Mouse (Mus musculus) C2C12 (cell line): Measurements from ENCODE around the gene Cd300ld2. TPM values are rescaled to one million over a fixed set of nuclear protein-coding genes. Genes with fewer than 3 reads are reported as not detected.
A peak's percentile ranks its signal among the peaks of the same experiment; 100 is the strongest.

Experiments used
- H3K27me3 ChIP-seq: one replicate; pipeline ENCODE4 v1.6.1; 2011; ENCODE audit not compliant: control insufficient read depth, insufficient read depth, insufficient read length
- H3K36me3 ChIP-seq: one replicate; pipeline ENCODE4 v1.6.1; 2011; ENCODE audit not compliant: control insufficient read depth, insufficient read depth
- H3K4me3 ChIP-seq: one replicate; pipeline ENCODE4 v1.5.1; 2011; ENCODE audit warnings: mild to moderate bottlenecking, control low read depth; ENCODE audit not compliant: poor library complexity, insufficient read depth, severe bottlenecking
- H3K79me2 ChIP-seq: one replicate; pipeline ENCODE4 v1.6.1; 2011; ENCODE audit not compliant: control insufficient read depth, insufficient read depth
- H3K79me3 ChIP-seq: one replicate; pipeline ENCODE4 v1.6.1; 2011; ENCODE audit warnings: low read depth, control low read depth
- H3ac ChIP-seq: one replicate; pipeline ENCODE3; 2011; ENCODE audit warnings: low read depth; ENCODE audit not compliant: control insufficient read depth, insufficient read length
- CEBPB ChIP-seq: IDR thresholded peaks from one replicate; pipeline ENCODE4 v1.6.1; 2011; ENCODE audit warnings: low read depth, mild to moderate bottlenecking, control low read depth, moderate library complexity
- CTCF ChIP-seq: IDR thresholded peaks from one replicate; pipeline ENCODE4 v1.5.1; 2011; ENCODE audit not compliant: control insufficient read depth, insufficient read depth, insufficient read length
- FOSL1 ChIP-seq: IDR thresholded peaks from one replicate; pipeline ENCODE4 v1.8.0; 2011; ENCODE audit warnings: mild to moderate bottlenecking, low read length; ENCODE audit not compliant: poor library complexity, insufficient read depth, severe bottlenecking
- MAX ChIP-seq: IDR thresholded peaks from one replicate; pipeline ENCODE4 v1.6.1; 2011; ENCODE audit warnings: mild to moderate bottlenecking, control low read depth
- MYOD1 ChIP-seq: IDR thresholded peaks from one replicate; pipeline ENCODE4 v1.6.1; 2011; ENCODE audit warnings: low read depth; ENCODE audit not compliant: control insufficient read depth, insufficient read length
- MYOG ChIP-seq: IDR thresholded peaks from one replicate; pipeline ENCODE4 v1.6.1; 2011; ENCODE audit not compliant: control insufficient read depth, insufficient read length; ENCODE audit errors: extremely low read depth
- USF1 ChIP-seq: IDR thresholded peaks from one replicate; pipeline ENCODE4 v1.6.1; 2011; ENCODE audit warnings: low read depth, mild to moderate bottlenecking, control low read depth, moderate library complexity
- polyA plus RNA-seq: library from polyadenylated mRNA; unstranded; fragments of >200 nt; fragmentation: generic; extraction: Trizol; gene quantifications from one replicate; pipeline ENCODE4 v1.2.1, GENCODE M21; 2012; ENCODE audit warnings: missing spikeins

Gene Cd300ld2
- polyA plus RNA-seq, 1 experiment = not detected

DNA sequence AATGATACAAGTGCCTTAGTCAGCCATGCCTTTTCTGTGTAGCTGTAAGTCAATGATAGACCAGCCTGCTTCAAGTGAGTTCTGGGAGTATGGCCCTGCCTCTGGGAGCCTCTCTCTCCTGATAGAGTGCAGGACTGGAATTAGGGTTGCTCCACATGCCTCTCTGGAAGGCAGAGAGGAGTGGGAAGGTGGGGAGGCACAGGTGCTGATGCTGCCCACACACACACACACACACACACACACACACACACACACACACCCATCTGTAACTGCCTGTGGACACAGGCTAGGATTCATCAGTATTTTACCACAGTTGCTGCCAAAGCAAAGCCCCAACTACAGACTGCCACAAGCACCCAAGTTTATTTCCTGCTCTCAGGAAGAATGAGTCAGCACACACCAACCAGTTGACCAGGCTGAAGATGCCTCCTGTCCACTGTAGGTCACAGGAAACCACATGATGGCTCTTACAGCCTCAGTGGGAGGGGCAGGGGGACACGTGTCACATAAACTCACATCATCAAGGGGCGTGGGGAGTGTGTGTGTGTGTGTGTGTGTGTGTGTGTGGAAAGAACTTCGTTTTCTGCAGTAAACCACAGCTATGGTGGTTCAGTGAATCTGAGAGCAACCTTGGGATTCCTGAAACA, 50.7 kb downstream of the Cd300ld2 start:
- TF ChIP-seq MAX (peak; percentile 38), USF1 (peak; percentile 75), MYOG (no peak)
- Histone ChIP-seq H3K27me3 (no peaks in the 10 kb centered on the region), H3ac (no peak overlapping the region), H3K36me3 (no peaks in the 10 kb centered on the region), H3K79me3 (no peaks in the 10 kb centered on the region), H3K4me3 (no peak overlapping the region), H3K79me2 (no peaks in the 10 kb centered on the region)

GRCm38 (mm10) chr11:114960369-114960768, 55.6 kb downstream of the Cd300ld2 start:
- Histone ChIP-seq H3K79me2 (no peaks in the 10 kb centered on the region), H3K79me3 (no peaks in the 10 kb centered on the region), H3K27me3 (no peaks in the 10 kb centered on the region), H3K36me3 (no peaks in the 10 kb centered on the region), H3K4me3 (no peak overlapping the region), H3ac (no peak overlapping the region)
- TF ChIP-seq MYOG = no peak
- no peak for TF ChIP-seq USF1
- no peak for TF ChIP-seq MYOD1
- TF ChIP-seq FOSL1 = no peak
- no peak for TF ChIP-seq CTCF
- no peak for TF ChIP-seq MAX
- TF ChIP-seq CEBPB = no peak

Other genes with a start within 250 kb of the Cd300ld2 start
- 0.49 TPM for gene Btbd17, start 220.2 kb downstream of the Cd300ld2 start, polyA plus RNA-seq
- not detected for gene Gpr142, start 217.3 kb downstream of the Cd300ld2 start, polyA plus RNA-seq
- gene Gprc5c, start 165.0 kb downstream of the Cd300ld2 start, polyA plus RNA-seq = 0.75 TPM
- 0.02 TPM for gene Cd300a, start 126.2 kb downstream of the Cd300ld2 start, polyA plus RNA-seq
- gene Cd300lb, start 81.8 kb downstream of the Cd300ld2 start, polyA plus RNA-seq = 0.76 TPM
- not detected for gene Cd300c, start 47.0 kb downstream of the Cd300ld2 start, polyA plus RNA-seq
- gene Cd300ld, start 26.3 kb downstream of the Cd300ld2 start, polyA plus RNA-seq = not detected
- gene Cd300c2, start 14.3 kb downstream of the Cd300ld2 start, polyA plus RNA-seq = not detected
- gene Cd300ld4, start 10.8 kb upstream of the Cd300ld2 start, polyA plus RNA-seq = not detected
- 0.16 TPM for gene Cd300ld5, start 21.6 kb upstream of the Cd300ld2 start, polyA plus RNA-seq
- not detected for gene Cd300ld3, start 32.2 kb upstream of the Cd300ld2 start, polyA plus RNA-seq
- not detected for gene Cd300e, start 46.0 kb upstream of the Cd300ld2 start, polyA plus RNA-seq
- 0.07 TPM for gene Rab37, start 75.2 kb upstream of the Cd300ld2 start, polyA plus RNA-seq
- gene Cd300lf, start 117.8 kb upstream of the Cd300ld2 start, polyA plus RNA-seq = not detected
- gene Slc9a3r1, start 147.1 kb upstream of the Cd300ld2 start, polyA plus RNA-seq = 19.1 TPM
- gene Tmem104, start 171.3 kb upstream of the Cd300ld2 start, polyA plus RNA-seq = 6.6 TPM
- gene Nat9, start 171.7 kb upstream of the Cd300ld2 start, polyA plus RNA-seq = 9.1 TPM